Mouse (Mus musculus): ENCODE measurements around the gene Epb41l1. TPM values are rescaled to one million over a fixed set of nuclear protein-coding genes. Genes with fewer than 3 reads are reported as not detected.

Gene Epb41l1
- polyA plus RNA-seq, 1 experiment from 2014 or later, result 3.1 TPM

DNA sequence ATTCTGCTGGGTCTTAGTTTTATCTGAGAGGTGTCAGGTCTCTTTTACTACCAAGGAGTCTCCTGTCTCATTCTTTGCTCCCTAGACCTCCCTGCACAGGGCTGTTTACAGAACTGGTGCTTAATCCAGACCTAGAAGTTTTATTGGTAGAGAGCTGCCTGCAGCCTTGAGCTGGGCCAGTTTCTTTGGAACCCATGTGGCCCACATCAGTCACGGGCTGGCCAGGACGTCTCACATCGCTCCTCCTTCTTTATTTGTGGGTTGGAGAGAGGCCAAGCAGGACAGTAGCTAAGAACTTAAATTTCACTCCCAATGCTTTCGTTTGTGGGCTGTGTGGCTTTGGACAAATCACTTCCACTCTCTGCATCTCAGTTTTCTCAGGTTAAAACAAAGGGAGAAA lies 9.6 kb downstream of the Epb41l1 start:
- DNase-seq (ENCODE audit: low spot score, missing footprints) (no peak), ATAC-seq (ENCODE audit: low FRiP score) (no peak)
- no peaks in the 10 kb centered on the region for H3K36me3 ChIP-seq (ENCODE audit: control insufficient read depth, insufficient read depth, low read length)
- no peak overlapping the region for H3K4me2 ChIP-seq
- no peak overlapping the region for H3K27ac ChIP-seq (ENCODE audit: low read depth, low read length)
- H3K9ac ChIP-seq (ENCODE audit: low read length), result no peak overlapping the region
- 59% methylated on average over 4 of the region's 4 CpGs for WGBS
- H3K27me3 ChIP-seq (ENCODE audit: control insufficient read depth, insufficient read depth, low read length), result no peaks in the 10 kb centered on the region
- H3K4me1 ChIP-seq (ENCODE audit: control insufficient read depth, insufficient read depth, low read length), result peaks cover 2% of the 10 kb centered on the region; the same call in 1 of the 2 replicates
- H3K4me3 ChIP-seq (ENCODE audit: low read depth, low read length), result no peak overlapping the region
- H3K9me3 ChIP-seq (ENCODE audit: control insufficient read depth, low read length), result no peaks in the 10 kb centered on the region

- no peak overlapping the region for H3K9ac ChIP-seq (ENCODE audit: low read length)
These were observed 10.7 kb downstream of the Epb41l1 start for GRCm38 (mm10) chr2:156431409-156431808.

DNA sequence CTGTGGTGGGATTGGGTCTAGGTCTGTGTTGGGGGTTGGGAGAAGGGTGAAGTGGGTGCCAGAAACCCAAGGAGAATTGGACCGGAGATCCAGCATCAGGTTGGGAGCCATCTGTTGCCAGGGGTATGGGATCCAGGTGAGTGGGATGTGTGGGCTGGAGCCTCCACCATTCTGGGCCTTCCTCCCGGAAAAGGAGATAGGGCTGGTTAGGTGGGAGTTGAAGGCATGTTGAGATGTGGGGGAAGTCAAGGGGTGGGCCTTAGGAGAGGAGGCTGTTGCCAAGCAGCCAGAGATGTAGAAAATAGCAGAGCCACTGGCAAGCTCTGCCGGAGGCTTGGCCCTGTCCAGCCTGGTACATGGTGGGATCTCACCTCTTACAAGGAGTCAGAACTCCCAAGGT lies 11.4 kb downstream of the Epb41l1 start:
- no peaks in the 10 kb centered on the region for H3K36me3 ChIP-seq (ENCODE audit: control insufficient read depth, insufficient read depth, low read length)
- no peaks in the 10 kb centered on the region for H3K27me3 ChIP-seq (ENCODE audit: control insufficient read depth, insufficient read depth, low read length)
- no peak overlapping the region for H3K27ac ChIP-seq (ENCODE audit: low read depth, low read length)
- H3K9me3 ChIP-seq (ENCODE audit: control insufficient read depth, low read length), result no peaks in the 10 kb centered on the region
- no peak overlapping the region for H3K4me3 ChIP-seq (ENCODE audit: low read depth, low read length)
- no peak overlapping the region for H3K9ac ChIP-seq (ENCODE audit: low read length)
- ATAC-seq (ENCODE audit: low FRiP score) (no peak), DNase-seq (ENCODE audit: low spot score, missing footprints) (no peak)
- 91% methylated on average over 3 of the region's 3 CpGs for WGBS
- H3K4me1 ChIP-seq (ENCODE audit: control insufficient read depth, insufficient read depth, low read length), result no peaks in the 10 kb centered on the region
- no peak overlapping the region for H3K4me2 ChIP-seq

More at GRCm38 (mm10) chr2:156431409-156431808, 10.7 kb downstream of the Epb41l1 start:
- Histone ChIP-seq H3K4me1 (ENCODE audit: control insufficient read depth, insufficient read depth, low read length) (no peaks in the 10 kb centered on the region), H3K27ac (ENCODE audit: low read depth, low read length) (no peak overlapping the region), H3K4me2 (no peak overlapping the region), H3K36me3 (ENCODE audit: control insufficient read depth, insufficient read depth, low read length) (no peaks in the 10 kb centered on the region), H3K27me3 (ENCODE audit: control insufficient read depth, insufficient read depth, low read length) (no peaks in the 10 kb centered on the region), H3K9me3 (ENCODE audit: control insufficient read depth, low read length) (no peaks in the 10 kb centered on the region), H3K4me3 (ENCODE audit: low read depth, low read length) (no peak overlapping the region)
- 76% methylated on average over 6 of the region's 6 CpGs for WGBS
- no peak for DNase-seq (ENCODE audit: low spot score, missing footprints)
- ATAC-seq (ENCODE audit: low FRiP score), result no peak

DNA sequence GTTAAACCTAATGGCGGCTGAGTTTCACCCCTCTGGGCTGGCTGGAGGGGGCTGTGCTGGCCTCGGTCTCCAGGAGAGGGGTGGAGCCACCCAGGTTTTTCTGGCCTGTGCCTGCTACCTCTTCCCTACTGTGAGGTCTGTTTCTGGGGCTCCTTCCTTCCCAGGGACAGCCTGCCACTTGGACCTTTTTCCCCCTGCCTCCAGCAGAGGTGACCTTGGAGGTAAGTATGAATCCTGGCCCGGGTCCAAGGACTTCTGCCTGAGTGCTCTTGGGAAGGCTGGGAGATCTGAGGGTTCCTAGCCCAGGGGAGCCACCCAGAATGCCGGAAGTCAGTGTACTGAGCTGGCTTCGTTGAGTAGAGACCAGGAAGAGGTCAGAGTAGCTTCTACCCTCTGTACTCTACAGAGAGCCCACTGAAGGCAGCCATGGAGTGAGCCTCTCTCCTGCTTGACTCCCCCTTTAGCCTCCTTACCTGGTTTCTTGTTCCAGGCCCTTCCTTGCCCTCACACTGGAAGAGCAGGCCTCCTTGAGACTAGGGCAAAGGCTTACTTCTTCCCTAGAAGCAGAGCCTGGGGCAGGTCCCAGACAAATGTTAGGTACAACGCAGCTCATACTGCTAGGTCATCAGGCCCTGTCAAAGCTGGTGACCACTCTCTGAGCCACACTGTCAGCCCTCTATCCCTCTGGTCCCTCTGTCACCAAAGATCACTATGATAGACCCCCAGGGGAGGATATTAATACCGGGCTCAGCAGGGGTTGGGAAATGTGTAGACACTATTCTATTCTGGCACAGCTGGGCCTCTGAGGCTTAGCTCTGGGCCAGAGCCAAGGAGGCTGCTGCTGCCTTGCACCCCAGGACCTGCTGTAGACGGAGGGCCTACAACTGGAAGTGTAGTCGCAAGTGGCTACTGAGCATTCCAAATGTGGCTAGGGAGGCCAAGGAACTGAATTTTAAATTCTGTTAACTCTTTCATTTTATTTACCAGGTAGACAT lies 12.5 kb downstream of the Epb41l1 start:
- no peak for ATAC-seq (ENCODE audit: low FRiP score)
- Histone ChIP-seq H3K4me1 (ENCODE audit: control insufficient read depth, insufficient read depth, low read length) (no peaks in the 10 kb centered on the region), H3K4me2 (no peak overlapping the region), H3K36me3 (ENCODE audit: control insufficient read depth, insufficient read depth, low read length) (no peaks in the 10 kb centered on the region), H3K27ac (ENCODE audit: low read depth, low read length) (no peak overlapping the region), H3K9ac (ENCODE audit: low read length) (no peak overlapping the region), H3K27me3 (ENCODE audit: control insufficient read depth, insufficient read depth, low read length) (no peaks in the 10 kb centered on the region), H3K4me3 (ENCODE audit: low read depth, low read length) (no peak overlapping the region), H3K9me3 (ENCODE audit: control insufficient read depth, low read length) (no peaks in the 10 kb centered on the region)
- DNase-seq (ENCODE audit: low spot score, missing footprints), result no peak
- 55% methylated on average over 9 of the region's 9 CpGs for WGBS

- Histone ChIP-seq H3K4me2 (no peak overlapping the region), H3K36me3 (ENCODE audit: control insufficient read depth, insufficient read depth, low read length) (no peaks in the 10 kb centered on the region), H3K4me1 (ENCODE audit: control insufficient read depth, insufficient read depth, low read length) (no peaks in the 10 kb centered on the region), H3K9me3 (ENCODE audit: control insufficient read depth, low read length) (no peaks in the 10 kb centered on the region), H3K9ac (ENCODE audit: low read length) (no peak overlapping the region), H3K4me3 (ENCODE audit: low read depth, low read length) (no peak overlapping the region), H3K27me3 (ENCODE audit: control insufficient read depth, insufficient read depth, low read length) (no peaks in the 10 kb centered on the region), H3K27ac (ENCODE audit: low read depth, low read length) (no peak overlapping the region)
- DNase-seq (ENCODE audit: low spot score, missing footprints) (no peak), ATAC-seq (ENCODE audit: low FRiP score) (no peak)
- WGBS, result 93% methylated on average over 11 of the region's 11 CpGs
These were observed 16.9 kb downstream of the Epb41l1 start for GRCm38 (mm10) chr2:156437637-156438036.

DNA sequence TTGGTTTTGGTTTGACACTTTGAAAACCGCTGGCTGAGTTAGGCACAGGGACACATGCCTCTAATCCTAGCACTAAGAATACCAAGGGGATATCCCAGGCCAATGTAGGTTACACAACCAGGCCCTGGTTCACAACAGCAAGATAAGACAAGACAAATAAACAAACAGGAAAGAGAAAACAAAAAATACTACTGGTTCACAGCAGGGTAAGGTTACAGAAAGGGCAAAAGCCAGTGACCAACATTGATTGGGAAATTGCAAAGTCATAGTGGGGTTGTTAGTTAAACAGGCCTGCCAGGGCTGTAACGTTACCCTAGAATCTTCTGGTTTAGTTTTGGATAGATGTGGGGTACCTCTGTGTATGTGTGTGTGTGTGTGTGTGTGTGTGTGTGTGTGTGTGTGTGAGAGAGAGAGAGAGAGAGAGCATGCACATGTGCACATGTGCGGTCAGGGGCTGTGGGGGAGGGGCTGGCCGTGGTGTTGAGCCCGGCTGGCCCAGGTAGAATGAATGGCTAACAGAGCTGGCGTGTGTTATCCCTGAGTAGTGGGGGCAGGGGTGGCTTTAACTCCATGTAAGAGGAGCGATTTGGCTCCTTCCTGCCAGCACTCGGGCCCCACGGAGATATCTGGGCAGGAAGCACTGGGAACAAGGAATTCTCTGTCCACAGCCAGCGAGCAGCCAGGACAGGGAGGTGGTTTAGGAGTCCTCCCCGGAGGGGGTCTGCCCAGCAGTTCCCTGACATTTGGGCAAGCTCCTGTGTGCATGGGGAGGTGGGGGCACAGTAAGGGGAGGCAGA lies 19.2 kb downstream of the Epb41l1 start:
- Histone ChIP-seq H3K9me3 (ENCODE audit: control insufficient read depth, low read length) (no peaks in the 10 kb centered on the region), H3K4me1 (ENCODE audit: control insufficient read depth, insufficient read depth, low read length) (no peaks in the 10 kb centered on the region), H3K4me3 (ENCODE audit: low read depth, low read length) (no peak overlapping the region), H3K9ac (ENCODE audit: low read length) (no peak overlapping the region), H3K27me3 (ENCODE audit: control insufficient read depth, insufficient read depth, low read length) (no peaks in the 10 kb centered on the region), H3K27ac (ENCODE audit: low read depth, low read length) (no peak overlapping the region), H3K4me2 (no peak overlapping the region), H3K36me3 (ENCODE audit: control insufficient read depth, insufficient read depth, low read length) (no peaks in the 10 kb centered on the region)
- DNase-seq (ENCODE audit: low spot score, missing footprints) (no peak), ATAC-seq (ENCODE audit: low FRiP score) (no peak)
- 46% methylated on average over 11 of the region's 11 CpGs for WGBS

DNA sequence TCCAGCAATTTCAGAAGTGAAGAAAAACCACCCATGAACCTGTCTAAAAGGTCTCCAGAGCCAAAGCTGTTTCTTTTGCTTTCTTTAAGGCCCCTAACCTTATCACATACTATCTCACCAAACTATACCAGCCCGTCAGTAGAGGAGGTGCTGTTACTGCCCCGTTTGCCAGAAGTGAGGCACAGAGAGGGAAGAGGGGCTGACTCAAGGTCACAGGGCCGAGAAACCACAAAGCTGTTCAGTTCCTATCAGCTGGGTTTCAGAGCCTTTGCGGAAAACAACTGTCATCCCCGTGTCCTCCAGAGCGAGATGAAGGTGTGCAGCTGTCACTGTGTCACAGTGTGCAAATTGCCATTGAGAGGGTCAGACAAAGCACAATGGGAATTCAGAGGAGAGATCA lies 21.2 kb downstream of the Epb41l1 start:
- Histone ChIP-seq H3K9me3 (ENCODE audit: control insufficient read depth, low read length) (no peaks in the 10 kb centered on the region), H3K27me3 (ENCODE audit: control insufficient read depth, insufficient read depth, low read length) (no peaks in the 10 kb centered on the region), H3K4me2 (no peak overlapping the region), H3K4me1 (ENCODE audit: control insufficient read depth, insufficient read depth, low read length) (no peaks in the 10 kb centered on the region), H3K27ac (ENCODE audit: low read depth, low read length) (no peak overlapping the region), H3K9ac (ENCODE audit: low read length) (no peak overlapping the region), H3K4me3 (ENCODE audit: low read depth, low read length) (no peak overlapping the region), H3K36me3 (ENCODE audit: control insufficient read depth, insufficient read depth, low read length) (no peaks in the 10 kb centered on the region)
- ATAC-seq (ENCODE audit: low FRiP score), result no peak
- 61% methylated on average over 6 of the region's 6 CpGs for WGBS
- no peak for DNase-seq (ENCODE audit: low spot score, missing footprints)

DNA sequence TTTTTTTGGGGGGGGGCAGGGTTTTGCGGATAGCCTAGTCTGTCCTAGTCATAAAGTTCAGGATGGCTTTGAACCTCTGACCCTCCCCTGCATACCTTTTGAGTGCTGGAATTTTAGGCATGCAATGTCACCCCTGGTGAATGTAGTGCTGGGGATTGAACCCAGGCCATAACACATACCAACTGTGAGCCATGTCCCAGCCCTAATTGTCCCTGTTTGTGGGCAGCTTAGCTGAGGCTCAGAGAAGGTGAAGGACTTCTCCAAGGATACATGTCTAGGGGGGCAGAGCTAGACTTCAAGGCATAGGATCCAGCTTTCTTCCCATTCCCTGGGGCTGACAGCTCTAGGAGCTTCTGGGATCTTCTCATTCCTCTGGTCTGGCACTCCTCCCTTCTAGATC lies 22.6 kb downstream of the Epb41l1 start:
- Histone ChIP-seq H3K36me3 (ENCODE audit: control insufficient read depth, insufficient read depth, low read length) (no peaks in the 10 kb centered on the region), H3K9me3 (ENCODE audit: control insufficient read depth, low read length) (no peaks in the 10 kb centered on the region), H3K27ac (ENCODE audit: low read depth, low read length) (no peak overlapping the region), H3K4me1 (ENCODE audit: control insufficient read depth, insufficient read depth, low read length) (no peaks in the 10 kb centered on the region), H3K9ac (ENCODE audit: low read length) (no peak overlapping the region), H3K4me3 (ENCODE audit: low read depth, low read length) (no peak overlapping the region), H3K27me3 (ENCODE audit: control insufficient read depth, insufficient read depth, low read length) (no peaks in the 10 kb centered on the region), H3K4me2 (no peak overlapping the region)
- 68% methylated on average over 1 of the region's 1 CpGs for WGBS
- ATAC-seq (ENCODE audit: low FRiP score) (no peak), DNase-seq (ENCODE audit: low spot score, missing footprints) (no peak)

GRCm38 (mm10) chr2:156446489-156447035 lies 25.9 kb downstream of the Epb41l1 start:
- Histone ChIP-seq H3K4me3 (ENCODE audit: low read depth, low read length) (no peak overlapping the region), H3K9ac (ENCODE audit: low read length) (no peak overlapping the region), H3K4me1 (ENCODE audit: control insufficient read depth, insufficient read depth, low read length) (no peaks in the 10 kb centered on the region), H3K9me3 (ENCODE audit: control insufficient read depth, low read length) (no peaks in the 10 kb centered on the region), H3K27me3 (ENCODE audit: control insufficient read depth, insufficient read depth, low read length) (no peaks in the 10 kb centered on the region), H3K27ac (ENCODE audit: low read depth, low read length) (no peak overlapping the region), H3K36me3 (ENCODE audit: control insufficient read depth, insufficient read depth, low read length) (no peaks in the 10 kb centered on the region), H3K4me2 (no peak overlapping the region)
- DNase-seq (ENCODE audit: low spot score, missing footprints) (no peak), ATAC-seq (ENCODE audit: low FRiP score) (no peak)
- 88% methylated on average over 9 of the region's 9 CpGs for WGBS

Data from midbrain, embryonic 11.5 days (tissue).